Mouse (Mus musculus) cortical plate, adult 2 months (tissue): ENCODE measurements around the gene Olfr553.

Source experiments
- CTCF ChIP-seq: fragments of 200-500 bp; IDR thresholded peaks from 2 replicates; pipeline ENCODE4 v1.5.1; 2011; ENCODE audit warnings: mild to moderate bottlenecking, control low read depth, low read length; ENCODE audit not compliant: insufficient read depth; ENCODE audit errors: extremely low read depth
- POLR2A ChIP-seq: fragments of 200-500 bp; IDR thresholded peaks from 2 replicates; pipeline ENCODE4 v1.6.1; 2011; ENCODE audit warnings: mild to moderate bottlenecking, low read length, control low read depth; ENCODE audit not compliant: insufficient read depth; ENCODE audit errors: extremely low read depth

GRCm38 (mm10) chr7:102636665-102637064 lies 18.6 kb upstream of the Olfr553 start:
- TF ChIP-seq POLR2A: no peak
- peak; percentile 15; the same call in 1 of the 2 replicates for TF ChIP-seq CTCF
